Mouse (Mus musculus): ENCODE measurements around the gene Clgn. TPM values are rescaled to one million over a fixed set of nuclear protein-coding genes. Genes with fewer than 3 reads are reported as not detected.
"Not testable (repeated sequence)": the region's sequence is repeated elsewhere in the genome, so short reads cannot be mapped to it uniquely, and the experiment has no call there.

The Clgn gene
- polyA plus RNA-seq, 1 experiment from 2014 or later, result not detected

DNA sequence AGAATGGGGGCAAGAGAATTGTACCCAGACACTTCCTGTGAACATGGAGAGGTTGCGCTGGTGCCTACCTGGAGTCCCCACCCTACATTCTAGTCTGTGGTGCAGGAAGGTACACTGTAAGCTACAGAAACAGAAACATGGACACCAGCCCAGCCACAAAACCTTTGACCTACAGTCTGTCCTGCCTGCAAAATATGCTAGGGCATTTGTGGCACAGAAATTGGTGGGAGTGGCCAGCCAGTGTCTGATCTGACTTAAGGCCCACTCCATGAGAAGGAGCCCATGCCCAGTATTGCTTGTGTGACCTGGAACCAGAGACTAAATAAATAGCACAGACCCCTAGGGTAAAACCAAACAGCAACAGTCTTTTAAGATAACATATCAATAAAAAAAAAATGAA, 31.7 kb downstream of the Clgn start:
- no peaks in the 10 kb centered on the region for H3K27me3 ChIP-seq
- POLR2A ChIA-PET, result no interaction called here
- in situ Hi-C loops (cut with MboI; ENCODE audit: low pct_unique_long_range_greater_than_20kb), result no loop called here
- no peak for DNase-seq (ENCODE audit: low read depth, low spot score)
- CTCF ChIA-PET, result no interaction called here
- ATAC-seq, result no peak
- no peak for TF ChIP-seq CTCF (IDR thresholded peaks at IDR 0.05)

DNA sequence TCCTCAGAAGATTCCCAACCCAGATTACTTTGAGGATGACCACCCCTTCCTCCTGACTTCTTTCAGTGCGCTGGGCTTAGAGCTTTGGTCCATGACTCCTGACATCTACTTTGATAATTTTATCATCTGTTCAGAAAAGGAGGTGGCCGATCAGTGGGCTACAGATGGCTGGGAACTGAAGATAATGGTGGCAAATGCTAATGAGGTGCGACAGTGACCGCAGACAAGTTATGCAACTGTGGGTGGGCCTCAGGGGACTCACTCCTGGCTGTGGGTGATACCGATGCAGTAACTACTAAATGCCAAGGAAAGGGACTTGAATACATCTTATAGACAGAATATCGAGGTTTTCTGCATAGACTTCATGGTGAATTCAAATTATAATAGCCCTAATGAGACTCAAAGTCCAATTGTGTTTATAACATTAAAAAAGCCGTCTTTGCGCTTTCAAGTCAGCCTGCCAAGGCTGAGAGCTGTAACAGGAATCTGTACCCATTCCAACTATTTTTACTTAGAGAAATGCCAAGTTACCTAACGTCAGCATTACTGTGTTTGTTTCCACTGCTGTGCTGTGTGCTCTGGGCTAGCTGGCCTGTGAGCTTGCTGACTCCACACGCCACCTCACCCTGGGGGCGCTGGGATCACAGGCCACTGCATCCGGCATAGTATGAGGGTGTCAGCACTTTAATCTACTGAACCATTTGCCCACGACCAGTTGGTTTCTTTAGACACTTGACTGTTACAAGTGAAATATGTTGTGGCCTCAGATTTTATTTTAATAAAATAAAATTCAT, 33.6 kb downstream of the Clgn start:
- ATAC-seq, result no peak
- H3K27me3 ChIP-seq, result no peaks in the 10 kb centered on the region
- no peak for TF ChIP-seq CTCF (IDR thresholded peaks at IDR 0.05)
- no peak for DNase-seq (ENCODE audit: low read depth, low spot score)
- ChIA-PET POLR2A (no interaction called here), CTCF (interaction anchor here (1.3 to 1.9 kb wide), 2 partner anchors 10 to 17 kb away, joined by 4 read pairs; no protein-coding TSS in a partner anchor)
- in situ Hi-C loops (cut with MboI; ENCODE audit: low pct_unique_long_range_greater_than_20kb), result no loop called here

DNA sequence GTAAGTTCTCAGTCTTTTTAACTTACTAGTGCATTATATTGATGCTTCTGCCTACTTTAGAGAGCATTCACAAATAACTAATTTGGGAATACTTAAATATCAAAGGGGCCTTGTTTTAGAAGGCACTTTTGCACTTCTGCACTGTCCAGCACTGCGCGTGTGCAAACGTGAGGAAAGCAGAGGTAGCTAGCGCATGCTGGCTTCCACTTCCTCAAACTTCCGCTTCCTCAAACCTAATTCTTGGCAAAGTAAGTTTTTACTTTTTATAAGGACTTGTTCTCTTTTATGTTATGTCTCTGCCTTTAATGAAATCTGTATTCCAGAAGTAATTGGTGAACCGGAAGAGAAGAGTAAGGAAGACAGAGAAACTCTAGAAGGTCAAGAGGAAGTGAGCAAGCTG, 35.5 kb downstream of the Clgn start:
- in situ Hi-C loops (cut with MboI; ENCODE audit: low pct_unique_long_range_greater_than_20kb), result no loop called here
- H3K27me3 ChIP-seq, result no peaks in the 10 kb centered on the region
- ATAC-seq (no peak), DNase-seq (ENCODE audit: low read depth, low spot score) (no peak)
- ChIA-PET POLR2A (no interaction called here), CTCF (no interaction called here)
- no peak for TF ChIP-seq CTCF (IDR thresholded peaks at IDR 0.05)

DNA sequence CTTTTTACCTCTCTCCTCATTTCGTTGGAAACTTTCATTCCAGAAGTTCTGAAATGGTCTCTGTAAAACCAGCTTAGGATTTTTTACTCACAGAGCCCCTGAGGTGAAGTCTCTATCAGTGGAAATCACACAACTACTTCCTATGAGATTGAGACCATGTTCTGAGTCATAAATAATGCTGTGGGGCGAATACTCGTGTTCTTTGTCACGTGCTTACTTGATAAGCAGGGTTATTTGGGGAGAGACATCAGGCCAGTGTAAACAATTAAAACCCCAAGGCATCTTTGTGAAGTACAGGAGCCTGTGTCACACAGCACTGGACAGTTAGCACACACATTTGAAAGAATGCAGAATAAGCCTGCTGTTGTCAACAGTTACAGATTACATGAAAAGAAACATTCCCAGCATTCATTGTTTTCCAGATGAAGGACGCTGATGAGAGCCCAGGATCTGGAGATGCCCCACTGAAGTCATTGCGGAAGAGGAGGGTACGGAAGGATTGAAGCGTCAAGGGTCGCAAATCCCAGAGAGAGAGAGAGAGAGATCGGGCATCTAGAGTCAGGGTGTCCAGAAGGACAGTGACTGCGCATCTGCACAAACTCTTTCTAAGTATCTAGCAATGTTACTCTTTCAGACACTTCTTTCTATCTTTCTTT, 36.6 kb downstream of the Clgn start:
- TF ChIP-seq CTCF (IDR thresholded peaks at IDR 0.05), result no peak
- no peaks in the 10 kb centered on the region for H3K27me3 ChIP-seq
- DNase-seq (ENCODE audit: low read depth, low spot score) (no peak), ATAC-seq (no peak)
- ChIA-PET POLR2A (no interaction called here), CTCF (no interaction called here)
- in situ Hi-C loops (cut with MboI; ENCODE audit: low pct_unique_long_range_greater_than_20kb), result no loop called here

DNA sequence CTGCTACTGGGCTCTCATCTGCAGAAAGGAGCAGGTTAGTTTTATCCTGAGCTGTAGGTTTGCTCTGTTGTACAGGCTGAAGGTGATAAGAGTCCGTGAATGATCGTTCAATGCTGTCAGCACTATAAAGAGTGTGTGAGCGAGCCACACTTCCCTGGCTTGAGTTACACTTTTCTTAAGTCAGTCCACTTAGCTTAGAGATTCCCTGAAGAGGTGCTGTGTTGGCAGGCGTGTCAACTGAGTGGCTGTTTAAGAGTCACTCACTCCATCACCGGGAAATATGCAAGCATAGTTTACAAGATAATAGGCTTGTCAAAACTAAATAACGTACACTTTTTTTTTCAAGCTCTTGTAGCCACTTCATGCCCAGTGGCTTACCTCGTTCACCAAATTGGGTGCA, 37.3 kb downstream of the Clgn start:
- no peak for ATAC-seq
- no peaks in the 10 kb centered on the region for H3K27me3 ChIP-seq
- ChIA-PET POLR2A (no interaction called here), CTCF (no interaction called here)
- TF ChIP-seq CTCF (IDR thresholded peaks at IDR 0.05), result no peak
- in situ Hi-C loops (cut with MboI; ENCODE audit: low pct_unique_long_range_greater_than_20kb), result no loop called here
- no peak for DNase-seq (ENCODE audit: low read depth, low spot score)

DNA sequence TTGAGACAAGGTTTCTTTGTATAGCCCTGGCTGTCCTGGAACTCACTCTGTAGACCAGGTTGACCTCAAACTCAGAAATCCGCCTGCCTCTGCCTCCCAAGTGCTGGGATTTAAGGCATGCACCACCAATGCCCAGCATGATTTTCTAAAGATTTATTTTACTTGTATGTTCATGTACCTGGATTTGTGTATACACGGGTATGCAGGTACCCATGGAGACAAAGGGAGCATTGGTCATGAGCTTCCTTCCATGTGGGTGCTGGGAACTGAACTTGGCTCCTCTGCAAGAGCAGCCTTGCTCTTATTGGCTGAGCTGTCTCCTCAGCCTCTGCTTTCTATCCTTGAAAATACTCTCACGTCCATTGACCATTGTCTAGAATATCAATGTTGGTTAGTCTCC, 39.0 kb downstream of the Clgn start:
- DNase-seq (ENCODE audit: low read depth, low spot score); ATAC-seq; in situ Hi-C loops (cut with MboI; ENCODE audit: low pct_unique_long_range_greater_than_20kb); POLR2A ChIA-PET; H3K27me3 ChIP-seq: not testable (repeated sequence)
- CTCF ChIA-PET, result interaction anchor here (1.5 kb wide), 1 partner anchor 22 kb away, joined by 4 read pairs; no protein-coding TSS in a partner anchor

DNA sequence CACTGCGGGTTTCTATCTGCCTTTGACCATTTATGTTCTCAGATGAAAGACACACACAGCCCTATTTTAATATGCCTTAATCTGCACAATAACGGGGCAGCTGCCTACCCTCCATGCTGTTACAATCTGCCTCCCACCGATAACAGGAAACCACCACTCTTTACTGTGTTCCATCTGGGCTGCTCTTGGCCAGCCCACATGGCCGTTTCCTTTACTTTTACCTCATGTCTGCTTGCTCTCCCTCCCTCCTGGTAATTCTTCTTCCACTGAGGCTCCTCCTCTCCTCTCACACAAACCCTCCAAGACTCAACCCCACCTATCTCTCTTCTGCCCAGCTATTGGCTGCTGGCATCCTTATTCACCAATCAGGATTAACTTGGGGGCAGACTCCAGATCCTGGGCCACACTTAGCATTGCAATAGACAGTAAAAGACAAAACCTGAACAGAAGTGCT, 39.4 kb downstream of the Clgn start:
- DNase-seq (ENCODE audit: low read depth, low spot score) (no peak), ATAC-seq (no peak)
- H3K27me3 ChIP-seq, result no peaks in the 10 kb centered on the region
- in situ Hi-C loops (cut with MboI; ENCODE audit: low pct_unique_long_range_greater_than_20kb), result no loop called here
- POLR2A ChIA-PET, result no interaction called here
- CTCF ChIA-PET, result no interaction called here
- no peak for TF ChIP-seq CTCF (IDR thresholded peaks at IDR 0.05)

DNA sequence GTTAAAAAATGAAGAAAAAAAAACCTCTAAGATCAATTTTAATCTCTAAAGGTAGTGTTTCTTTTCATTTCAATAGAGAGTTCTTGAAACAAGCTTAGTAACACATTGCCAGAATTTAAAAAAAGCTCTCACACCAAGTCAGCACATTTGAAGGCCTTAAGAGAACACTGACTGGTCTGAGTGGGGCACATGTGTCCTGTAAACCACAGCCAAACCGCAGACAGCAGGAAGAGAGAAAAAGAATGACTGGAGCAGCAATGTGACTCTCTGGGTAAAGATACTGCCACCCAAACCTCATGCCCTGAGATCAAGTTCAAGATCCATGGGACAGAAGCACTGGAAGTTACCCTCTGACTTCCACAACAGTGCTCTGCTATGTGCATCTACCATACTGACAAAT, 47.4 kb downstream of the Clgn start:
- in situ Hi-C loops (cut with MboI; ENCODE audit: low pct_unique_long_range_greater_than_20kb), result no loop called here
- ATAC-seq (no peak), DNase-seq (ENCODE audit: low read depth, low spot score) (no peak)
- no peak for TF ChIP-seq CTCF (IDR thresholded peaks at IDR 0.05)
- no peaks in the 10 kb centered on the region for H3K27me3 ChIP-seq
- POLR2A ChIA-PET, result no interaction called here
- CTCF ChIA-PET, result no interaction called here

DNA sequence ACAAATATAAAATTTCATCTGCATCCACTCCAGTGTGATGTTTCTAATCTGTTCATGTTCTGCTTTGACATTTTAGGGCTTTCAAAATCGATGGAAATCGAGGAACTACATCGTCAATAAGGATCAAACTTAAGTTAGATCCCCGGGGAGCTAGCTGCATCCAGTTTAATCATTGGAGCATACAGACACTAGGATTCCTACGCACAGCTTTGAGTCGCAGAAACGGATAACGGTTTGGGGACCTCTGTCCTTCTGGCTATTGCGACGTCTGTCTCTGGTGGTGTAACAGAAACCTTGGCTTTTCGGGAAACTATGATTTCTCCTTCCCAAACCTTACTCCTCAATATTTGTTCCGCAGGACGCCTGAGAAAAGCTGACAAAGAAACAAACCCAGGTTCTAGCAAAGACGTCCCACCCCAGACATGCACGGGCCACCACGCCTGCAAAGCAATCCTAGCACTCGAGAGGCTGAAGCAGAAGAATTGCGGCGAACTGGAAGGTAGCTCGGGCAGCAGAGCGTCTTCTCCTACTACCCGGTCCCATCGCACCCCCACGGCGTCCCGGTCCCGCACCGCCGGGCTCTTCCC, 52.1 kb downstream of the Clgn start:
- ChIA-PET CTCF (no interaction called here), POLR2A (no interaction called here)
- ATAC-seq (no peak), DNase-seq (ENCODE audit: low read depth, low spot score) (no peak)
- in situ Hi-C loops (cut with MboI; ENCODE audit: low pct_unique_long_range_greater_than_20kb), result loop anchor here (10.0 kb wide), 1 partner anchor 177 kb away; no protein-coding TSS in a partner anchor
- no peak for TF ChIP-seq CTCF (IDR thresholded peaks at IDR 0.05)
- no peaks in the 10 kb centered on the region for H3K27me3 ChIP-seq

DNA sequence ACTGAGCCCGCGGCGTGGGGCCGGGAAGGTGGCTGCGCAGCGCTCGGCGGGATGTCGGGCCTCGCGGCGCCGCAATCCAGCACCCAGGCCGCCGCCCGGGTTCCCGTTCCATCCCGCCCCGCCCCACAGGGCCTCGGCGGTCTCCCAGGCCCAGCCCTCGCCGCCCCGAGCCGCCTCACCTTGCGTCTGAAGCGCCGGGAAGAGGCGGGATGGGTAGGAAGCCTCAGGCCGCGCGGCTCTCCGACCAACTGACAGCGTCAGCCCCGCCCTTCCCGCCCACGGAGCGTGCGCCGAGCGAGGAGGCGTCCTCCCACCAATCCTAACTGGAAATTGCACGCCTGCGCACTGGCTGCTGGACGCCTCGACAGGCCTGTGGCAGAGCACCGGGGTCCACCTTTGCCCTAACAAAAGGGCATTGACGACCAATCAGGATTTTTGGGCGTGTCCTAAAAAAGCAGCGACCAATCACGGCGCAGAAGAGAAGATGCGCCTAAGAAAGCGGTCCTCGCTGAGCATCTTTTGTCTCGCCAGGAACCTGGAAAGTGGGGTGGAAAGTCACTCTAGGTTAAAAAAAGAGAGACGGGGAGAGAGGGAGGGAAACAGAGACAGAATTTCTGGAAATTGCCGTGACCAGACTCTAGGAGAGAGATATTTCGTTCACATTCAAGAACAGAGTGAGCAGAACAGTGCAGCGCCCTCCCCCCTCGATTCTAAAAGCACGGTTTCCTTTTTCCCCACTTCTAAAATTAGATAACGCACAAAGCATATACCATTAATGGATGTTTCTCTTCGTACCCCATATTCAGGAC, 52.8 kb downstream of the Clgn start:
- no peak for TF ChIP-seq CTCF (IDR thresholded peaks at IDR 0.05)
- CTCF ChIA-PET, result interaction anchor here (0.9 kb wide), 1 partner anchor 15 kb away, joined by 3 read pairs; no protein-coding TSS in a partner anchor
- in situ Hi-C loops (cut with MboI; ENCODE audit: low pct_unique_long_range_greater_than_20kb), result loop anchor here (10.0 kb wide), 1 partner anchor 178 kb away; no protein-coding TSS in a partner anchor
- ATAC-seq, result peak; percentile 98
- DNase-seq (ENCODE audit: low read depth, low spot score), result peak; percentile 95
- POLR2A ChIA-PET, result interaction anchor here (0.6 to 0.7 kb wide), 2 partner anchors 180 to 1000 kb away, joined by 3 read pairs; no protein-coding TSS in a partner anchor
- no peaks in the 10 kb centered on the region for H3K27me3 ChIP-seq

All from Patski (cell line).